Mouse (Mus musculus) cerebellum, adult 2 months (tissue): ENCODE data around the gene Plekhg3. TPM values are rescaled to one million over a fixed set of nuclear protein-coding genes. Genes with fewer than 3 reads are reported as not detected.

Source experiments
- DNase-seq, 2 experiments: peaks; one replicate each; pipeline ENCODE4 v3.0.0; 2021
- H3K27ac ChIP-seq: fragments of 200-500 bp; 2 replicates; pipeline ENCODE4 v1.5.1; 2012; ENCODE audit warnings: low read length, control low read depth, inconsistent platforms; ENCODE audit not compliant: insufficient read depth
- H3K27me3 ChIP-seq: fragments of 200-500 bp; 2 replicates; pipeline ENCODE4 v1.6.1; 2012; ENCODE audit warnings: inconsistent platforms, mild to moderate bottlenecking, low read length, moderate library complexity; ENCODE audit not compliant: control insufficient read depth, insufficient read depth
- H3K4me1 ChIP-seq: fragments of 200-500 bp; 2 replicates; pipeline ENCODE4 v1.6.1; 2011; ENCODE audit warnings: low read length; ENCODE audit not compliant: control insufficient read depth, insufficient read depth
- H3K4me3 ChIP-seq: fragments of 200-500 bp; replicated peaks from 2 replicates; pipeline ENCODE3; 2011; ENCODE audit warnings: mild to moderate bottlenecking, low read depth, low read length, control low read depth; ENCODE audit not compliant: insufficient read depth
- CTCF ChIP-seq: fragments of 200-500 bp; IDR thresholded peaks from 2 replicates; pipeline ENCODE4 v1.5.1; 2011; ENCODE audit warnings: low read depth, mild to moderate bottlenecking, control low read depth, low read length, moderate library complexity, borderline replicate concordance; ENCODE audit not compliant: insufficient read depth
- POLR2A ChIP-seq: fragments of 200-500 bp; IDR thresholded peaks from 2 replicates; pipeline ENCODE4 v1.6.1; 2011; ENCODE audit warnings: low read length, control low read depth, borderline replicate concordance; ENCODE audit not compliant: insufficient read depth
- WGBS: fragments of 180-500 bp; shearing (Covaris S2); methylation state at CpG from one replicate; pipeline ENCODE4 v1.1.7; 2018; 5-methylcytosine and 5-hydroxymethylcytosine counted together
- polyA plus RNA-seq: library from polyadenylated mRNA; depleted of rRNA; stranded (reverse); fragments of >200 nt; gene quantifications from 2 replicates; pipeline ENCODE4 v1.2.3, GENCODE M21; 2012

The Plekhg3 gene
- polyA plus RNA-seq, 1 experiment: 34.4 TPM

DNA sequence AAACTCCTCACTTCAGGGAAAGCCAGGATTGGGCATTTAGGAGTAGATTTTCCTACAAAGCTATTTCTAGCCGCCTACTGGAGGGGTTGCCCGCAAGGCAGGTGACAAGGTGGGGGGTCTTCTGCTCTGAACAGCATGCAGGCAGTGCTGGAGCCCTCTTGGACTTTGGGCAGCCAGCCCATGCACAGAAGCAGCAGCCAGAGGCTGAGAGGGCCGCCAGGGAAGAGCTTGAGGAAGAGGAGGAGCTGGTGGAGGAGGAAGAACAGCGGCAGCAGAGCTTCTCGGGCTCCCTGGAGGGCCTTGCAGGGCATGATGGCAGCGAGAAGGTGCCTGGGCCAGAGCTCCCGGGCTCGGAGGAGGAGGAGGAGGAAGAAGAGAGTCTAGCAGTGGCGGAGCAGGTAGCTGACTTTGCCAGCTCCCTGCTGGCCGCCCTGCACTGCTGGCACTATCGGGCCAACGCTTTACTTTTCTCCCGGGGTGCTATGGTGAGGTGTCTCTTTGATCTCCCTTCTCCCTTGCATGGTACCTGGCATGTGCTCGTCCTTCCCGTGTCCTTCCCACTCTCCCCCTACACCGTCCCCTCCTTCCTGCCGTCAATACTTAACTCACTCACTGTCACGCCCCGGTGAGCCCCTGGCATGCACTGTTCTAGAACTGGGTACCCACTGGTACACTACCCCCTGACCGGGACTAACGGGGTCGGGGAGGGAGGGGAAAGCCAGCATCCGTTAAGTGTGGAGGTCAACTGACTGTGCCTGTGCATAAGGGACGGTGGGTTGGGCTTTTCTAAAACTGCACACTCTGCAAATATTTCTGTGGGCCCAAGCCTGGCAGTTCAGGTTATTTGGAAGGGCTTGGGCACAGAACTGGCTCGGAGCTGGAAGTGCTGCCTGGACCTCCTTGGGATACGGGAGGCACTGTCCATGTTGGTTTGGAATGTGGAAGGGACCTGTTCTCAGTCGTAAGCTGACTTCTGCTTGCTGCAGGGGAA lies 41.9 kb downstream of the Plekhg3 start:
- Histone ChIP-seq H3K4me3 (no peak overlapping the region), H3K4me1 (peaks cover 31% of the 10 kb centered on the region), H3K27me3 (no peaks in the 10 kb centered on the region), H3K27ac (no peak overlapping the region)
- TF ChIP-seq POLR2A: no peak
- TF ChIP-seq CTCF: no peak
- peak in 1 of 2 experiments; percentile 44 for DNase-seq
- WGBS: 33% methylated on average over 27 of the region's 27 CpGs

DNA sequence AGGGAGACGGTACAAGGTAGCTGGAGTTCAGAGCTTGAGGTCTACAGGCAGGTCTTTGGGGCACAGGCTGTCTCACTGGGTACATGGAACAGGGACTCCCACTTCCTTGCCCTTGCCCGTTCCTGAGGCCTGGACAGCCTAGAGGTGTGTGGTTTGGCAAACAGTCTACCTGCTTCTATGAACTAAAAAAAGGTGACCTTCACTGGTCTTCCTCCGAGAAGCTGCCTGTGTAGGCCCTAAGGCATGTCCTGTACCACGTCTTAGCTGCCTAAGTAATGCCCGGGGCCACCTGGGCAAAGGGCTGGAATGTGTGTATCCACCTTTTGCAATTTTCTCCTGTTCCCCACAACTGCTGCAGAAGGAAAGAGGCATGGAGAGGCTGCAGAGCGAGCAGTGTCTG lies 42.7 kb downstream of the Plekhg3 start:
- 92% methylated on average over 6 of the region's 6 CpGs for WGBS
- Histone ChIP-seq H3K27ac (no peak overlapping the region), H3K4me3 (no peak overlapping the region), H3K27me3 (no peaks in the 10 kb centered on the region), H3K4me1 (peaks cover 31% of the 10 kb centered on the region)
- TF ChIP-seq CTCF (no peak), POLR2A (no peak)
- peak in 1 of 2 experiments; percentile 33 for DNase-seq

DNA sequence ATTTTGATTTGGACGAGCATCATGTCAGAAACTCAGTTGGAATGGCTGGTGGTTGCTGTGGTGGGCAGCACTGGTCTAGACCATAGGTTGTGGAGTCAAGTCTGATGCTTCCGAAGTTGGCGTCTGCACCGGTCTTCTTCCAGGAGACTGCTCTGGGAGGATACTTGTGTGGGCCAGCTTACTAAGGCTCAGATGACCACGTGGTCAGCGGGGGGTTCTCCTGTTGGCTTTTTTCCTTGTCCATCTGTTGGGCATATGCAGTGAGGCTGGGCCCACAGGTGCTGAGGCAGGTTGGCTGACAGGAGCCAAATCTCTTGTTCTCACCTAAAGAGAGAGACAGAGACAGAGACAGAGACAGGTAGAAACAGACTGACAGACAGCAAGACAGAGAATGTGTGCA lies 44.1 kb downstream of the Plekhg3 start:
- WGBS: 22% methylated on average over 6 of the region's 6 CpGs

DNA sequence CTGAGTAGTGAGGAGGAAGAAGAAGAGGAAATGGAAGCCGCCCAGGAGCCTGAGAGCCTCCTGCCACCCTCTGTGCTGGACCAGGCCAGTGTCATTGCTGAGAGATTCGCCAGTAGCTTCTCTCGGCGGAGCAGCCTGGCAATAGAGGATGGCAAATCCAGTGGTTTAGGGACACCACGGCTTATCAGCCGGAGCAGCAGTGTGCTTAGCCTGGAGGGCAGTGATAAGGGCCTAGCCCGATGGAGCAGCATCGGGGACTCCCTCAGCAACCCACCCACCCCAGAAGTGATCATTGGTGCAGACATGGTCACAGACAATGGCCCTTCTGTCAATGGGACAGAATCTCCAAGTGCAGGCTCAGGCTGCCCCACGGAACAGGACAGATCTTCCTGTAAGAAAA lies 45.4 kb downstream of the Plekhg3 start:
- WGBS: 94% methylated on average over 9 of the region's 9 CpGs
- TF ChIP-seq POLR2A (no peak), CTCF (no peak)
- no peak overlapping the region for H3K4me3 ChIP-seq
- H3K27ac ChIP-seq: no peak overlapping the region
- no peaks in the 10 kb centered on the region for H3K27me3 ChIP-seq
- H3K4me1 ChIP-seq: peaks cover 36% of the 10 kb centered on the region
- DNase-seq: no peak

More for the DNA sequence above, 44.1 kb downstream of the Plekhg3 start:
- H3K27ac ChIP-seq: no peak overlapping the region
- no peak for TF ChIP-seq POLR2A
- no peak for TF ChIP-seq CTCF
- H3K4me3 ChIP-seq: no peak overlapping the region
- peaks cover 31% of the 10 kb centered on the region for H3K4me1 ChIP-seq
- no peaks in the 10 kb centered on the region for H3K27me3 ChIP-seq
- DNase-seq: peak; percentile 90 to 94

DNA sequence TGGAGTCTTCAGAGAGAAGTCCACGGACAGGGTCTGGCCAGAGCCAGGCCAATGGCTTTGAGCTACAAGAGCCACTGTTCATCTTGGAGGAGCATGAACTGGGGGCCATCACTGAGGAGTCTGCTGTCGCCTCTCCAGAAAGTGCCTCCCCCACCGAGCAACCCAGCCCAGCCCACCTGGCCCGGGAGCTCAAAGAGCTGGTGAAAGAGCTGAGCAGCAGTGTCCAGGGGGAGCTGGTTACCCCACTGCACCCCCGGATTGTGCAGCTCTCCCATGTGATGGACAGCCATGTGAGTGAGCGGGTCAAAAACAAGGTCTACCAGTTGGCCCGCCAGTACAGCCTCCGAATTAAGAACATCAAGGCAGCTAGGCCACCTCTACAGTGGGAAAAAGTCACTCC lies 46.1 kb downstream of the Plekhg3 start:
- Histone ChIP-seq H3K27me3 (no peaks in the 10 kb centered on the region), H3K4me1 (peaks cover 35% of the 10 kb centered on the region), H3K4me3 (no peak overlapping the region), H3K27ac (no peak overlapping the region)
- WGBS: 92% methylated on average over 8 of the region's 8 CpGs
- DNase-seq: peak in 1 of 2 experiments; percentile 23
- TF ChIP-seq POLR2A (no peak), CTCF (no peak)

DNA sequence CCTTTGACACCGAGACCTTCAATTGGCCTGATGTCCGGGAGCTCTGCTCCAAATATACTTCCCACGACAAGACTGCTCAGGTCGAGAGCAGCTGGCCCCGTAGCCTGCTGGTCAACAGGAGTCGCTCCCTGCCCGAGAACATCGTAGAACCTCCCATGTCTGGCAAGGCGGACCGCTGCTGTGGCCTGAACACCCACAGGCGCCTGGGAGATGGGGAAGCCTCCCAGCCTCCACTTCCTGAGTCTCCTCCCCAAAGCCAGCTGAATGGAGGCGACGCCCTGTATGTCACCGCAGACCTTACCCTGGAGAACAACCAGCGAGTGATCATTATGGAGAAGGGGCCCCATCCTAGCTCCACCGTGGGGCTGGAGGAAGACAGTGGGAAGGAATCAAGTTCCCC lies 47.2 kb downstream of the Plekhg3 start:
- WGBS: 73% methylated on average over 16 of the region's 16 CpGs
- DNase-seq: no peak
- Histone ChIP-seq H3K4me3 (no peak overlapping the region), H3K27ac (no peak overlapping the region), H3K27me3 (no peaks in the 10 kb centered on the region), H3K4me1 (peaks cover 28% of the 10 kb centered on the region)
- TF ChIP-seq CTCF (no peak), POLR2A (no peak)

DNA sequence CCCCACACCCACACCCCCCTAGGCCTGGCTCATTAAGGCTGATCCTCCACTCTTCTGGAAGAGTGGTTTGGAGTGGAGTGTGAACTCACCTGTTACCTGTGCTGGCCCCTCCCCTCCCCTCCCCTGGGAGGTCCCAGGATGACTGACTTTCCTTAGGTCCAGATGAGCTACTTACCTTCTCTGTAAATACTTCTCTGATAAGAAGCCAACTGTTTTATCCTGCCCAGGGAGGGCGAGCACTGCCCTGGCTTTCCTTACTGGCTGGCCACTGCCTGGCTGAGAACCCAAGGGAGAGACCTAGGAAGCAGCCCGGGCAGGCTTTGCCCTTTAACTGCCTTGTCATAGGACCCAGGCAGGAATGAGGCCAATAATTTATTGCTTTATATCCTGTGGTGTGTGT lies 47.8 kb downstream of the Plekhg3 start:
- TF ChIP-seq CTCF (no peak), POLR2A (no peak)
- H3K4me3 ChIP-seq: no peak overlapping the region
- H3K27me3 ChIP-seq: no peaks in the 10 kb centered on the region
- WGBS: 49% methylated on average over 2 of the region's 2 CpGs
- H3K27ac ChIP-seq: no peak overlapping the region
- peaks cover 28% of the 10 kb centered on the region for H3K4me1 ChIP-seq
- DNase-seq: peak in 1 of 2 experiments; percentile 19

DNA sequence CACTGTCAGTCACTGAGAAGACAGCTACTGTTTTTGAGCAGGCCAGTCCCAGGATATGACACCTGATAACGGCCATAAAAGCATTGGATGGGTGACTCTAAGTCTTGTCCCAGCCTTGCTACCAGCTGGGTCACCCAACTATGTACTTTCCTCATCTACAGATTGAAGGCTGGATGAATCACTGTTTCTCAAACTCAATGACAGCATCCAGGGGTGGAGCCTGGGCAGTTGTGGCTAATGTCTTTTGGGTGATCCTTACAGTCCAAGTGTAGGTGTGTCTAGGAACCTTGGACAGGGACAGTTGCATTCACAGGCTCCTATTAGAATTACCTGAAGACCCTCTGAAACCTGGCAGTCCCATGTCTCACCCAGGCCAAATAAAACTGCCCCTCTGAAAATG lies 49.1 kb downstream of the Plekhg3 start:
- no peak for TF ChIP-seq CTCF
- no peak for TF ChIP-seq POLR2A
- 100% methylated on average over 1 of the region's 1 CpGs for WGBS
- DNase-seq: no peak
- Histone ChIP-seq H3K27me3 (no peaks in the 10 kb centered on the region), H3K27ac (no peak overlapping the region), H3K4me1 (peaks cover 24% of the 10 kb centered on the region), H3K4me3 (no peak overlapping the region)
